Mouse (Mus musculus) C2C12 (cell line): ENCODE results near the gene Ackr1. TPM values are rescaled to one million over a fixed set of nuclear protein-coding genes. Genes with fewer than 3 reads are reported as not detected.

Experiments used
- H3K27me3 ChIP-seq: one replicate; pipeline ENCODE4 v1.6.1; 2011; ENCODE audit not compliant: control insufficient read depth, insufficient read depth, insufficient read length
- H3K36me3 ChIP-seq: one replicate; pipeline ENCODE4 v1.6.1; 2011; ENCODE audit not compliant: control insufficient read depth, insufficient read depth
- H3K4me3 ChIP-seq: one replicate; pipeline ENCODE4 v1.5.1; 2011; ENCODE audit warnings: mild to moderate bottlenecking, control low read depth; ENCODE audit not compliant: poor library complexity, insufficient read depth, severe bottlenecking
- H3K79me2 ChIP-seq: one replicate; pipeline ENCODE4 v1.6.1; 2011; ENCODE audit not compliant: control insufficient read depth, insufficient read depth
- H3K79me3 ChIP-seq: one replicate; pipeline ENCODE4 v1.6.1; 2011; ENCODE audit warnings: low read depth, control low read depth
- H3ac ChIP-seq: one replicate; pipeline ENCODE3; 2011; ENCODE audit warnings: low read depth; ENCODE audit not compliant: control insufficient read depth, insufficient read length
- CEBPB ChIP-seq: IDR thresholded peaks from one replicate; pipeline ENCODE4 v1.6.1; 2011; ENCODE audit warnings: low read depth, mild to moderate bottlenecking, control low read depth, moderate library complexity
- CTCF ChIP-seq: IDR thresholded peaks from one replicate; pipeline ENCODE4 v1.5.1; 2011; ENCODE audit not compliant: control insufficient read depth, insufficient read depth, insufficient read length
- FOSL1 ChIP-seq: IDR thresholded peaks from one replicate; pipeline ENCODE4 v1.8.0; 2011; ENCODE audit warnings: mild to moderate bottlenecking, low read length; ENCODE audit not compliant: poor library complexity, insufficient read depth, severe bottlenecking
- MAX ChIP-seq: IDR thresholded peaks from one replicate; pipeline ENCODE4 v1.6.1; 2011; ENCODE audit warnings: mild to moderate bottlenecking, control low read depth
- MYOD1 ChIP-seq: IDR thresholded peaks from one replicate; pipeline ENCODE4 v1.6.1; 2011; ENCODE audit warnings: low read depth; ENCODE audit not compliant: control insufficient read depth, insufficient read length
- MYOG ChIP-seq: IDR thresholded peaks from one replicate; pipeline ENCODE4 v1.6.1; 2011; ENCODE audit not compliant: control insufficient read depth, insufficient read length; ENCODE audit errors: extremely low read depth
- USF1 ChIP-seq: IDR thresholded peaks from one replicate; pipeline ENCODE4 v1.6.1; 2011; ENCODE audit warnings: low read depth, mild to moderate bottlenecking, control low read depth, moderate library complexity
- long read RNA-seq, 2 experiments: library from polyadenylated mRNA; unstranded; transcript quantifications; one replicate each; pipeline ENCODE4 v2.0.0; 2019 to 2020
- polyA plus RNA-seq: library from polyadenylated mRNA; unstranded; fragments of >200 nt; fragmentation: generic; extraction: Trizol; gene quantifications from one replicate; pipeline ENCODE4 v1.2.1, GENCODE M21; 2012; ENCODE audit warnings: missing spikeins

Ackr1 gene
- not detected for polyA plus RNA-seq
- long read RNA-seq, experiment 1 = 0 reads
- long read RNA-seq, experiment 2 = 0 reads

- no peak for TF ChIP-seq FOSL1
- no peak for TF ChIP-seq CTCF
- TF ChIP-seq MAX = no peak
- no peak for TF ChIP-seq MYOD1
- TF ChIP-seq MYOG = no peak
- no peak for TF ChIP-seq CEBPB
- no peak for TF ChIP-seq USF1
- Histone ChIP-seq H3K79me3 (no peaks in the 10 kb centered on the region), H3K79me2 (no peaks in the 10 kb centered on the region), H3ac (no peak within 1 kb of the TSS), H3K36me3 (no peaks in the 10 kb centered on the region), H3K4me3 (no peak within 1 kb of the TSS), H3K27me3 (no peaks in the 10 kb centered on the region)
These were observed at the start of gene Ackr1 for GRCm38 (mm10) chr1:173333312-173334253. Gene Ackr1 (minus strand): TSS chr1:173333750.

- Histone ChIP-seq H3K36me3 (no peaks in the 10 kb centered on the region), H3K79me2 (no peaks in the 10 kb centered on the region), H3ac (no peak overlapping the region), H3K79me3 (no peaks in the 10 kb centered on the region), H3K27me3 (no peaks in the 10 kb centered on the region), H3K4me3 (no peak overlapping the region)
- TF ChIP-seq CEBPB = no peak
- TF ChIP-seq CTCF = no peak
- no peak for TF ChIP-seq MYOD1
- no peak for TF ChIP-seq MAX
- TF ChIP-seq MYOG = no peak
- TF ChIP-seq FOSL1 = no peak
- no peak for TF ChIP-seq USF1
These were observed 47.9 kb upstream of the Ackr1 start for GRCm38 (mm10) chr1:173381436-173381835.

GRCm38 (mm10) chr1:173377380-173378112, 44.0 kb upstream of the Ackr1 start:
- H3K4me3 ChIP-seq = no peak overlapping the region
- H3ac ChIP-seq = no peak overlapping the region
- no peaks in the 10 kb centered on the region for H3K36me3 ChIP-seq
- no peaks in the 10 kb centered on the region for H3K79me3 ChIP-seq
- no peaks in the 10 kb centered on the region for H3K27me3 ChIP-seq
- TF ChIP-seq MYOD1 (no peak), CTCF (peak; percentile 42)
- no peaks in the 10 kb centered on the region for H3K79me2 ChIP-seq

GRCm38 (mm10) chr1:173374020-173374419, 40.5 kb upstream of the Ackr1 start:
- TF ChIP-seq FOSL1 = no peak
- TF ChIP-seq MYOG = no peak
- no peak for TF ChIP-seq CTCF
- no peak for TF ChIP-seq MYOD1
- no peak for TF ChIP-seq CEBPB
- no peak for TF ChIP-seq MAX
- no peak for TF ChIP-seq USF1
- Histone ChIP-seq H3ac (no peak overlapping the region), H3K79me3 (no peaks in the 10 kb centered on the region), H3K4me3 (no peak overlapping the region), H3K27me3 (no peaks in the 10 kb centered on the region), H3K79me2 (no peaks in the 10 kb centered on the region), H3K36me3 (no peaks in the 10 kb centered on the region)

- no peak overlapping the region for H3K4me3 ChIP-seq
- no peaks in the 10 kb centered on the region for H3K79me2 ChIP-seq
- H3ac ChIP-seq = no peak overlapping the region
- no peaks in the 10 kb centered on the region for H3K79me3 ChIP-seq
- H3K36me3 ChIP-seq = no peaks in the 10 kb centered on the region
- no peak for TF ChIP-seq CTCF
- TF ChIP-seq MAX = no peak
- TF ChIP-seq MYOD1 = no peak
- no peak for TF ChIP-seq FOSL1
- TF ChIP-seq USF1 = no peak
- TF ChIP-seq MYOG = no peak
- TF ChIP-seq CEBPB = no peak
- H3K27me3 ChIP-seq = peaks cover 11% of the 10 kb centered on the region
These were observed 38.0 kb upstream of the Ackr1 start for GRCm38 (mm10) chr1:173371586-173371985.
